Mouse (Mus musculus) right cerebral cortex, adult 18-20 months (tissue): Measurements from ENCODE around the gene Snx10.

Experiments
- DNase-seq: peaks from one replicate; pipeline ENCODE4 v3.0.0; 2022; ENCODE audit warnings: mixed read lengths

Gene Snx10

DNA sequence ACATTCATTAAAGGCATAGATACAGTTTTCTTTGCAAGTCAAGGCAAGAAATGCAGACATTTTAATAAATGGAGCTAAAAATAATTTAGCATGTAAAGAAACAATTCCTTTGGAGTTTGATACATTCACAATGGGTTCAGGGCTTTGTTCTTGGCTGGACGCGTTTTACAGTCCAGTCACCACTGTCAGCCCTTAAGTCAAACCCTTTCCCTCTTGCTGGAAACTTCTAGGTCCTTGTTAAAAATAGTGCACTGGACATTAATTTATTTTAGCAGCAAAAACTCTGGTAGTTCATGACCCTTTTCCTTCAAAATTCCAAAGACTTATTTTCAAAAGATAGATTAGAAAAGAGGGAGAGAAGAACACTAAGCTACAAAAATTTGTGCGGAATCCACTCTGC lies 68.1 kb downstream of the Snx10 start:
- DNase-seq: no peak

DNA sequence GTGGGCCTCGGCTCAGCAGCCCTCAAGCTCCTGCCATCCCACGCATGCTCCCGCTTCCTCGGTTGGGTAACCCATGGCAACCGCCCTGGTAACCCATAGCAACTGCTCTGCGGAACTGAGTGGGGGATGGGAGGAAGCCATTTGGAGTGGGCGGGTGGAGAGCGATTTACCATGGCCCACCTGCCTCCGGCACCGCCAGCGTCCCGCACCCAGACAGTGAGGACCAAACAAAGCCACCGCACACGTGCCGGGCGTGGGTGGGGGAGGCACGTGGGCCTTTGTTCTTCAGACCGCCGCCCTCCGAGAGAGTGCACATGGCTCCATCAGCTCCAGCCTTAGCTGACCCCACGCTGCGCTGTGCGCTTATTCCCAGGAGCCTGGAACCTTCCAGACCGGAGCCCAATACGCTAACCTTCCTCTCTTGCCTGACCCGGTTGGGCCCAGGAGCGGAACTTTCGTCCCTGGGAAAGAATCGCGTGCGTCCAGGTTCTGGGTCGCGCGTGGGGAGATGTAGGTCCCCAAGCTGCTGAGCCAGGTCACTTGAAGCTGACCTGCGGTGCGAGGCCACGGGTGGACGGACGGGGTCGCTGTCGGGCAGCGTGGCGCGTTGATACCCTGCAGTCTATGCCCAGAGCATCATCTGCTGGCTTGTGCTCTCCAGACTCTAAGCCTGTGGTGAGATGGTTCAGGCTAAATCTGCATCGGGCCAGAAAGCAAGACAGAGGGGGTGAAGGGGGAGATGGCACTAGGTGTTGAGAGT lies 68.8 kb downstream of the Snx10 start:
- DNase-seq: peak; percentile 96

DNA sequence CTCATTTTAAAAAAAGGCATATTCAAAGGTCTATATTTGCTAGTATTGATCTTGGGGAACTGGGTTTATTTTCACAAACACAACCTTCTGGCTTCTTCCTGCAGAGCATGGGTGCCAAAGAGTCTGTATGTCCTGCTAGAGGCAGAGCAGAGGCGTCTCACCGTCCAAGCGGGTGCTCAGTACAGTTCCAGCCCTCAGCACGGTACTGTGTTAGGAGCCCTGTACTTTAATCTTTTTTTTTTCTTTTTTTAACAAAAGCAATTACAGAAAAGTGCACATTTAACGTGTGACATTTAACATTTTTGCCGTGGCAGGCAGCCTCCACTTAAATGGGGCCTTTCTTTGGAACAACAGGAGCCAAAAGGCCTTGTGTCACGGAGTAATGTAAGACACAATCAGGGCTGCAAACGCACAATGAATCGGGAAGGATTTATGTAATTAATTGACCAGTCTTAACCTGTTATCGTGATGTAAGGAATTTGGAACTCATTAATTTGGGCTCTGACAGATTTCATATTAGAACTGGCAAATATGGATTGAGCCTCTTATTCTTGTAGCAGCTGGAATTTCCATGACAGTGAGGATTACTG lies 69.8 kb downstream of the Snx10 start:
- peak; percentile 26 for DNase-seq

DNA sequence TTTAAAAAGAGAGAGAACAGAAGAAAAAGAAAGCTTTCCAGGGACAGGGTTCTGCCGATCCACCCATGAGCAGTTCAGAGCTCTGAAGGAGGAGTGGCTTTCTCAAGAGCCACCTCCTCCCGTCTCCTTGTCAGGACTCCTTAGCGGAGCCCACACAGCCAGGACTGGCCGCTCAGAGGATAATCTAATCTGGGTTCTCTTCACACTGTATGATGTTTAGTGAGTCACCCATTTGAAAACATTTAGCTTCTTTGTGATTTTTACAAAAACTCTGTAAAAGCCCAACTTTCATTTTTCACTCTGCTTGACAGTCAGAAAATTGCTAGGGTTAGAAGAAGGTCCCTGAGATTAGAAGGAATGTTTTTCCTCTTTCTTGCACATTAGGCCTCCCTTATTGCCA lies 70.8 kb downstream of the Snx10 start:
- peak; percentile 65 for DNase-seq

DNA sequence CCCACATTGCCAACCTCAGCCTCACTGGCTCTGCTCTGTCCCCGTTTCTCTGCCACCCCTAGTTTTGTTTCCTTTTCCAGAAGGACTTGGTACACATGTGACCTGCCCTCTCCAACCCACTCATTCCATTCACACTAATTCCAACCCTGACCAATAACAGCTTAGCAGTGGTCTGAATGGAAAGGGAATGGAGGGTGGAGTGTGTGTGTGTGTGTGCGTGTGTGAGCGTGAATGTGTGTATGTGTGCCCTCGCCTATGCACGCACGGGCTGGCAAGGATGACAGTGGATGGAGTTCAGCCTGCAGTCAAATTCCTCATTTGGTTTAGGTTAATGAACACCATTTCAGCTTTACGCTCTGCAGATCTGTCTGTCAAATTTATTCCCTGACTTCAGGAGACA lies 74.4 kb downstream of the Snx10 start:
- no peak for DNase-seq

DNA sequence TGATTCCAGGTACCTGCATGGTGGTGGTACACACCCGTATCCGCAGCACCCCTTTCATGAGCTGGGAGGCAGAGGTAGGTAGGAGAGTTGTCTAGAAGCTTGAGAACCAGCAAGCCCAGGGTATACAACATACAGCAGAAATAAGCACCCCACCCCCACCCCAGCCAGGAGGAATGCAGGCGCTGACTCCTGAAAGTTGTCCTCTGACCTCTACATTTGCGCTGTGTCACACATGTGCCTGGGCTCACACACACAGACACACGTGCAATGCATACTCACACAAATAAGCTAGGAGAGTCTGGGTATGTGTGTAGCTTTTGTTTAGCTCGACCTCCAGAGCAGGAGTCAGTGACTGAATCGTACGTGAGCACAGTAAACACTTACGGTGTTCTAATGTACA lies 76.7 kb downstream of the Snx10 start:
- DNase-seq: no peak

DNA sequence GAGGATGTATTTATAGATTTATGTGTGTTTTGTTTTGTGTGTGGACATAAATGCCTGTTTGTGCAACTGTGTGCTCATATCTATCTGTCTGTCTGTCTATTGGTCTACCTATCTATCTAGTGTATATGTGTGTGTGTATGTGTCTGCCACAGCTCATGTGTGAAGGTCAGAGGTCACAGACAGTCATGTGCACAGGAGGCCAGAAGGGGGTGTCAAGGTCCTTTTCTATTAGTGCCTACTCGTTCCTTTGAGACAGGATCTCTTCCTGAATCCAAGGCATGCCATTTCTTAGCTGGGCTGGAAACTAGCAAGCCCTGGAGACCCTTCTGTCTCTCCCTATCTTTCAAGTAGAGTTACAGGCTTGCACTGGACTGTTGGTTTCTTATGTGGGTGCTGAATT lies 78.6 kb downstream of the Snx10 start:
- DNase-seq: no peak

DNA sequence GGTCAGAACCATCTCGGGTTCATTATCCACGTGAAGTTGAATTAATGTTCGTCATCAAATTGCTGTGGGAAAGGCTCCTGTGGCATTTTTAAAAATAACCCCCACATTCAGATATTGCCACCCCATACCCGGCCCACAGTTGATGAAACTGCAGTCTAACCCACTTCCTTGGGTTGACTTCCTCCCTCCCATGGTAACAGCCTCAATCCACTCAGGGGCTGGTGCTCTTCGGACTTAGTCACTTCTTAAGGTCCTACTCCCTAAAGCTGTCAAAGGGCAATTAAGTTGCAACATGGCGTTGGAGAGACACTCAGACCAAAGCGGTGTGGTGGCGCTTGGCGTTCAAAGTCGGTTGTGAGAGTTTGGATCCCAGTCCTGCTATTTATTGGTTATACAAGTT lies 80.0 kb downstream of the Snx10 start:
- DNase-seq: no peak

DNA sequence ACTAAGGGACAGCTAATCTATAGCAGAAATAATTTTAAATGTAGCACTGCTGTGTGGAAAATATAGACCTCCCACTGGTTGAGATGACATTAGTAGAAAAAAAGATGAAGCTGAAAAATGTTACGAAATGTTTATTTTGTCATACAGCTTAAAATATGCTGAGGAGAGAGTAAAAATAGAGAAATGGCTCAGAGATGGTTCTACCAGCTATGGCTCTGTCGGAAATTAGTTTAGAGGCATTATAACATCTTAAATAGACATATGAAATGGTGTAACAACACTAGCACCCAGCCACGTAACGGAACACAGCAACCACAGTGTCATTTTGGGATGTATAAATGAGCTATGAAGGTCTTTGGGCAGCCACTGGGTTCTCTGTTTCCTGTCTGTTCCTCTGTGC lies 82.5 kb downstream of the Snx10 start:
- no peak for DNase-seq

DNA sequence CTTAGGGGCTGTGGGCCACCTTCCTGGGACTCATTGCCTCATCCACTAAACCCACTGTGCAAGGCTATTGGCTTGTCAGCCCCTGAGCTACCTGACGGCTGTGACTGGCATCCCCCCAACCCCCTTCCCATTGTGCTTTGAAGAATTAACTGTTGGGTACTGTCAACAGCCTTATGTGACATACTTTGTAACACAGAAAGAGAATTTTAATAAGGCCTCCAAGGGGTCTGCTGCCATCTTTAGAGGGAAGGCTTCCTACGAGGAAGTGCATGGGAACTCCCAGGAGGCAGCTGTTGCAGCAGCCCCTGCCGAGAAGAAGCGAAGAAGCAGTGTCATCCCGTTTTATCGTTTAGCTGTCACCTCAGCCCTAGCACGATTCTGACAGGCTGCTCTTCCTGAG lies 83.1 kb downstream of the Snx10 start:
- no peak for DNase-seq

DNA sequence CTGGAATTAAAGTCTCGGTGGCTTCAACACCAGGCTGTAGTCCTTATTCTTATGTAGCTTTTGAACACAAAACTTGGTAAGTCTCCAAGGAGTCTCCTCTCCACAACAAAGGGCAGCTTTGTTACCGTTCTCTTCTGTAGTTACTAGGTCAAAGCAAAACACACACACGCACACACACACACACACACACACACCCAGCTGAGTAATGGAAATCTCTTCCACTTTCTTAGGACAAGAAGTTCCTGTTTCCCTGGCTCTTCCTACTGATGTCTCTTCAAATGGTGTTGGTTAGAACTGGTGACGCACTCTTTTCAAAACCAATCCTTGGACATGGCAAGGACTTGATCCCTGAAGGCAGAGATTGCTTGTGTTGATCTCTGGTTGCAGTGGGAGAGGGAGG lies 87.9 kb downstream of the Snx10 start:
- DNase-seq: no peak

DNA sequence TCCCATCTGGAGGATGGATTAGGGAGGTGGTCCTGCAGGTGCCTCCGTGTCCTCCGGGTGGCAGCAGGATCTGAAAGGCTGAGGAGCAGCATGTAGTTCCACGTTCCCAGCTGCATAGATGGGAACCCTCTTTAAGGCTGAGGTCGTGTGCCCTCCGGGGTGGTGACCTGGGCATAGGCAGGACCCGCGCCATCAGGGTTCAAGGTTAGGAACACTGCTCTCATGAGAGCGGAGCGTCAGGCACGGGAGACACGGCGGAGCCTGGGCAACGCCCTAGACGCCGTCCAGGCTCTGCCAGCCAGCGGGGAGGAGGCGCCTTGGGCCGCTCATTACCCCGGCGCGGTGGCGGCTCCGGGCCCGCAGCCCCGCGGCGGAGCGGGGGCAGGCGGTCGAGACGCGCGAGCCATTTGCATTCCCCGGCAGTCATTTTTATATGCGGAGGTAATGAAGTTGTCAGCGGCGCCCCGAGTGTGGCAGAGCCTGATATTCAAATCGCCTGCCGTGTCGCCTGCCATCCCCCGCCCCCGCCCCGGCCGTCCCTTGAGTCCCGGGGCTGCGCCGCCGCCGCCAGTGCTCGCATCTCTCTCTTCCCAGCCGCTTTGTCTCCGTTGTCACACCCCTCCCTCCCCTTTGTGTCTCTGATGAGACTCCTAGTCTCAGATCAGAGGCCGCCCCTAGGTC lies 88.8 kb downstream of the Snx10 start:
- DNase-seq: peak; percentile 66

DNA sequence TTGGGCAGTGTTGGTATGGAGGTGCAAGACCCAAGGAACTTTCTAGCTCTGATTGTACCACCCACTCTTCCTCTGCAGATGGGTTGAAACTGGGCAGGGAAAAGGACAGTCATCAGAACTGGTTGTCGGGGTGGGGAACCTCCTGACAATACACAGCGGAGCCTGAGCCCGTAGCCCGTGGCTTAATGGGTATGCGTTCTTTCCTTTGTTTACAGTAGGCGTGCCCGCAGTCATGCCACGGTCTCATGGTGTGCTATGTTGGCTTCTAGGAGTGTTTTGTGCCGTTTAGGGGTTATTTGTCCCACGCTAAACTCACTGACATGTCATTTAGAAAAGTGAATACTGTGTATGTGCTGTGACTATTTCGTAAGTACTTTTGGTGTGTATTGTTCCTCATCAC lies 90.0 kb downstream of the Snx10 start:
- DNase-seq: no peak

DNA sequence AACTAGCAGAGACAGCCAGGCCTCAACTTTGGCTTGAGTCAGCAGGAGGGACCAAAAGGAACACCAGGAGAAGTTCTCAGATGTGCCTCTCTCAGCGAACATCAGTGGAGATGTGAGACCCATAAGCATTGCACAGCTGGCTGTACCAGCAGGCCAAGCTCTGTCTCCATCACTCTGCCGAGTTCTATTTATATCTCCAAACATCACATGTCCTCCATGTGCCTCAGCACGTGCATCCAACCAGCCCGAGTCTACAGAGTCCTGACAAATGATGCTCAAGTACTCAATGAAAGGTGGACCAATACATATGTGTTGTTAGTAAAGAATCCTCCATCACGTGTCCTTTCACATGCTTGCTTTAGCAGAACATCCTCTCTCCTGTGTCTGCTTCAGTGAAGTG lies 103.1 kb downstream of the Snx10 start:
- DNase-seq: no peak

DNA sequence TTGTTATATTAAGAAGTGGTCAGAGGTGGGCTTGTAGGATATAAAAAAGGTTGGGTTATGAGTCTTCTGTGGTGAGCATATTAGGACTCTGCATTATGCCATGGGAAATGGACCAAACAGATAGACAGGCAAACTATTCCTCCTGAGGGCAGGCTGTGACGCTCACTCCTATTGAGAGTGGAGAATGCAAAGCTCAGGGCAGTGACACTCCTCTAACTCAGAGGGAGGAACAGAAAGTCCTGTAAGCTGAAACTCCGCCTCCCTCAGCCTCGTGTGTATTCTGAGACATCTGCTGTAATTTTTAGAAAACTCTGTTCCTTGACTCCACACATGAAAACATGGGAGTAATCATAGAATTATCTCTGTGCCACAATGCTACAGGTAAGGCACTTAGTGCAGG lies 106.0 kb downstream of the Snx10 start:
- DNase-seq: no peak

DNA sequence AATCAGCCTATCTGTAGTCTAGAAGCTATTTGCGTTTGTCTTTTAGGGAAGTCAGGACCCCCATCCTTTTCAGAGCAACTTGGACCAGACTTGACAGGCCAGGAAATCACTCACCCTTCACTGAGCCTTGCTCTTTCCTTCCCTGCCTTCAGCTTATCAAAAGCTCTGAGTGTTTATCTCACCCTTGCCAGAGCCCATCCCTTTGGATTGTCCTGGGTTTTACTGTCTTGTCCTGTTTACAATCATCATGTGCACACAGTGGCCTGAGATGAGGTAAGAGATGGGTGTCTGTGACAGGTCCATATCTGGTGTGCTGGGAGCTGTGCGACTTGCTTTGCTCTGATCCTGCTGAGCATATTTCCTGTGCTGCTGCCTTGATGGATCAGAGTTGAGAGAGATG lies 106.5 kb downstream of the Snx10 start:
- DNase-seq: no peak

DNA sequence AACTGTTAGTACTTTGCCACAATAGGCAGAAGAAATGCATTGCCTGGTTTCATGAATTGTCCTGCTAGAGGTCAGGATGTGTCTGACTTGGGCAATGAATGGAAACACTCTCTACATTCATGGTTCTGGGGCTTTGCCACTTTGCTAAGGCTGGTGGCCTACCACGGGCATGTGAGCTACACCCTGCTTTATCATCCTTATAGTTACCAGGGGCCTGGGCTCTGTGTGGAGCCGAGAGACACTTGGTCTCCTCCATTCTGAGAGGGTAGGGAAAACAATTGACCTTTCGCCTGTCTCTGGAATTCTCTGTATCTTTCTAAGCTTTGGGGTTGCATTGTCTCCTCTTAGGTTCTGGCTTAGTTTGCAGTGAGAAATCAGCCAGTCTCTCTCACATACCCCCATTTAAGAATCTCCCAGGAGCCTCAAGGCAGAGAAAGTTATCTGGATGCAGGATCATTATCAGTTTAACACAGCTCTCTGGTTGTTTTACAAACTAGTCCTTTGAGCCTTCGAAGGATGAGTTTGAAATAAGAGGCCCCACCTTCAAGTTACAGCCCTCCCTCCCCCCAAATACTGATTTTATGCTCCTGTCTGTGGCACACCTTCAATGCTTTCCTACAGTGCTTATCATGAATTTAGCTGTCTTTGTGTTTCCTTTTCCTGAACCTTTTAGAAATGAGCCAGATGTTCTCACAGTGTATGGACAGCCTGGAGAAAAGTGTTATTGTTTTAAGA lies 109.4 kb downstream of the Snx10 start:
- DNase-seq: no peak

DNA sequence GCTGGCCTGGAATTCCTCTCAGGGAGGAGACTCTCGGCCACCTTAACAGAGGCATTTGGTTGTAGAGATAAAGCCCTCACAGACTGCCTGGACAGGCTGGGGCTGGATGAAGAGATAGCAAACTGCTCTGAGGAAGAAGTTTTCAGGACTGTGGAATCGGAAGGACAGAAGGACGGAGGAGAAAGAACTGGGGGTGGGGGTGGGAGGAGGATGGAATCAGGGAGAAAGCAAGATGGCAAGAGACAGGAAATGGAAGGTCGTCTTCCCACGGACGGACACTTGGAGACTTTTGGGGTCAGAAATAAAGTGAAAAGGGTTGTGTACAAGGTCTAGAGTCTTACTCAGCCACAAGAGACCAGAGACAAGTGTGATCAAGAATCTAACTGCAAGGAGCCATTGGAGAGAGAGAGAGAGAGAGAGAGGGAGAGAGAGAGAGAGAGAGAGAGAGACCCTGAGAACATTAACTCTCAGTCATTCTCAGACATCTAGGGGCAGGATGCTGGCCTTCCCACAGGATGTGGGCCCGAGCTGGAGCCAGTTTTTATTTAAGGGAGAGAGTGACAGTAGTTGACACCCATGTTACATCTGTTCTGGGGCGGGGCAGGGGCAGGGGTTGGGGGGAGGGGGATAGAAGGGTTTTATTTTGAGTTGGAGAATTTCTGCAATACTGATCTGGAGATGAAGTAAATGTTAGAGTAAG lies 110.1 kb downstream of the Snx10 start:
- DNase-seq: no peak

DNA sequence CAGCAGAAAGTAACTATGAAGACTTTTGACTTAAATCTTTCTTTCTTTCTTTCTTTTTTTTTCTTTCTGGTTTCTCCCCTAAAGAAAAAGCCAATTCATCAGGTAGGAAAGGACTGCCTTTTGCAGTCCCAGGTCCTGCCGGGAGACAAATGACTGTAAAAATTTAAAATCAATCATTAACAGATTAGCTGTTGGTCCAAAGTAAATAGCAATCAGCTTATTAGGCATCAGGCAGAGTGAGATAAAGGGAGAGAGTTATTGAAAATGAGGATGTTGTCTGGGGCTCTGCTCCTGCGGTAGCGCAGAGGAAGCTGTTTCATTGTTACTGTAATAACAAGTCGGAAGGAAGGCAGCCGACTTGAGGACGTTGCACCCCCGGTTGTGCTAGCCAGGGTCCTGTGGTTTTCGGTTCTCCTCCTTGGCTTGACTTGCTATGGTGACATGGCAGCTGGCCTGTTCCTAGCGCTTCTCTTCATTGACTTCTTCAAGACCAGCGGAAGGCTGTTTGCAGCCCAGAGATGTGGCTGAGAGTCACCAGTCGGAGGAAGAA lies 112.4 kb downstream of the Snx10 start:
- DNase-seq: no peak
